Mouse (Mus musculus) ES-E14 (cell line): ENCODE results near the gene Nfkbid.

Experiments
- CHD2 ChIP-seq: IDR thresholded peaks from 2 replicates; pipeline ENCODE4 v1.6.1; 2014; ENCODE audit warnings: mild to moderate bottlenecking, low read depth, low read length, inconsistent platforms
- MAFK ChIP-seq: IDR thresholded peaks from 2 replicates; pipeline ENCODE4 v1.6.1; 2014; ENCODE audit warnings: mild to moderate bottlenecking, low read depth, low read length, inconsistent platforms; ENCODE audit not compliant: insufficient read depth
- ZC3H11A ChIP-seq: IDR thresholded peaks from 2 replicates; pipeline ENCODE4 v1.6.1; 2012; ENCODE audit warnings: low read depth, mild to moderate bottlenecking, inconsistent platforms, low read length, borderline replicate concordance

DNA sequence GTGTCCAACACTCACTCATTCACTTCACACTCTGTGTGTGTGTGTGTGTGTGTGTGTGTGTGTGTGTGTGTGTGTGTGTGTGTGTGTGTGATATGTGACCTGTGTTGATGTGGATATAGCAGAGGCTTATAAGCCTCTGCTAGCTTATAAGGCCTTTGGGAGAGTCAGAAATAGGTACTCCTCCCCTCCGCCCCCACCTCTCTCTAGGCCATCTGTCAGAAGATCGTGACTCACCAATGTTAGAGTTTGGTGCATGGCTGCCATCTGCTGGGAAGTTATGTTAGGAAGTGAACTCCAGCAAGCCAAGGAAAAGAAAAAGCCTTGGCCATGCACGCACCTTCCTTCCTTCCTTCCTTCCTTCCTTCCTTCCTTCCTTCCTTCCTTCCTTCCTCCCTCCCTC, 10.3 kb downstream of the Nfkbid start:
- TF ChIP-seq ZC3H11A: 0 out of 2 replicates have a peak, but pooled peaks have one; percentile 26
- TF ChIP-seq CHD2: no peak
- peak; percentile 31; the same call in 1 of the 2 replicates for TF ChIP-seq MAFK
